Mouse (Mus musculus) heart, embryonic 14.5 days (tissue): ENCODE data around the gene Msl1. TPM values are rescaled to one million over a fixed set of nuclear protein-coding genes. Genes with fewer than 3 reads are reported as not detected.
A peak's percentile ranks its signal among the peaks of the same experiment; 100 is the strongest.

Experiments used
- ATAC-seq: fragments of 200-750 bp; cut with Nextera tagmentation; 2 replicates; pipeline ENCODE4 v1.8.0; 2017; ENCODE audit warnings: low read depth, moderate TSS enrichment; ENCODE audit not compliant: insufficient number of reproducible peaks, insufficient read depth, low FRiP score
- H3K27ac ChIP-seq, 2 experiments: fragments of 200-500 bp in 1 of 2; fragments of 300-500 bp in 1 of 2; sonication (generic) in 1 of 2; replicated peaks in 1 of 2; 2 replicates each; pipeline ENCODE4 v1.5.1; 2012 to 2014; ENCODE audit warnings: low read depth in 2 of 2, low read length in 2 of 2, control low read depth in 1 of 2, mild to moderate bottlenecking in 1 of 2, mixed read lengths in 1 of 2; ENCODE audit not compliant: control insufficient read depth in 1 of 2, insufficient read depth in 1 of 2
- H3K27me3 ChIP-seq: fragments of 300-500 bp; sonication (generic); 2 replicates; pipeline ENCODE4 v1.6.1; 2014; ENCODE audit warnings: mild to moderate bottlenecking, low read length, control low read depth; ENCODE audit not compliant: control insufficient read depth, insufficient read depth
- H3K36me3 ChIP-seq: fragments of 300-500 bp; sonication (generic); 2 replicates; pipeline ENCODE4 v1.6.1; 2014; ENCODE audit warnings: mild to moderate bottlenecking, control low read depth, low read length, mixed read lengths; ENCODE audit not compliant: control insufficient read depth, insufficient read depth
- H3K4me1 ChIP-seq, 2 experiments: fragments of 200-500 bp in 1 of 2; fragments of 300-500 bp in 1 of 2; sonication (generic) in 1 of 2; 2 replicates each; pipeline ENCODE4 v1.6.1; 2012 to 2014; ENCODE audit warnings: low read length in 2 of 2, control low read depth in 1 of 2, mixed read lengths in 1 of 2; ENCODE audit not compliant: control insufficient read depth in 2 of 2, insufficient read depth in 2 of 2
- H3K4me2 ChIP-seq: fragments of 300-500 bp; sonication (generic); 2 replicates; pipeline ENCODE4 v1.6.1; 2014; ENCODE audit warnings: mild to moderate bottlenecking, low read length
- H3K4me3 ChIP-seq, 2 experiments: fragments of 200-500 bp in 1 of 2; fragments of 300-500 bp in 1 of 2; sonication (generic) in 1 of 2; 2 replicates each; pipeline ENCODE4 v1.5.1; 2012 to 2014; ENCODE audit warnings: low read length in 2 of 2, mild to moderate bottlenecking in 2 of 2, control low read depth in 1 of 2, low read depth in 1 of 2, moderate library complexity in 1 of 2; ENCODE audit not compliant: control insufficient read depth in 1 of 2, insufficient read depth in 1 of 2
- H3K9ac ChIP-seq: fragments of 300-500 bp; sonication (generic); 2 replicates; pipeline ENCODE4 v1.6.1; 2014; ENCODE audit warnings: mild to moderate bottlenecking, low read length
- H3K9me3 ChIP-seq: fragments of 300-500 bp; sonication (generic); 2 replicates; pipeline ENCODE4 v1.6.1; 2016; ENCODE audit warnings: low read length, control low read depth; ENCODE audit not compliant: control insufficient read depth
- WGBS: fragments of 180-500 bp; shearing (Covaris S2); extraction: QIAGEN DNeasy Blood & Tissue Kit; methylation state at CpG from one replicate; pipeline ENCODE4 v1.1.7; 2014; 5-methylcytosine and 5-hydroxymethylcytosine counted together
- polyA plus RNA-seq: library from polyadenylated mRNA; unstranded; fragments of >200 nt; fragmentation: Nextera tagmentation; extraction: Ambion mirVana; gene quantifications from 2 replicates; pipeline ENCODE4 v1.2.1, GENCODE M21; 2014

The Msl1 gene
- polyA plus RNA-seq, 1 experiment from 2014 or later: 15.3 TPM

- ATAC-seq: no peak
- Histone ChIP-seq H3K9ac (peak overlapping the region; percentile 54; the same call in 1 of the 2 replicates), H3K4me3 (no peak overlapping the region), H3K9me3 (no peaks in the 10 kb centered on the region), H3K36me3 (no peaks in the 10 kb centered on the region), H3K27me3 (no peaks in the 10 kb centered on the region), H3K4me1 (peaks cover 44 to 52% of the 10 kb centered on the region in 2 experiments), H3K4me2 (peak overlapping the region; percentile 59), H3K27ac (peak overlapping the region; percentile 92 to 98)
- 88% methylated on average over 1 of the region's 1 CpGs for WGBS
Observed at GRCm38 (mm10) chr11:98787691-98788090, 7.6 kb upstream of the Msl1 start.

- no peaks in the 10 kb centered on the region for H3K27me3 ChIP-seq
- no peak overlapping the region for H3K4me3 ChIP-seq
- 86% methylated on average over 5 of the region's 5 CpGs for WGBS
- H3K36me3 ChIP-seq: no peaks in the 10 kb centered on the region
- H3K9me3 ChIP-seq: no peaks in the 10 kb centered on the region
- H3K9ac ChIP-seq: peak overlapping the region; percentile 32; the same call in 1 of the 2 replicates
- H3K4me1 ChIP-seq: peaks cover 39 to 48% of the 10 kb centered on the region in 2 experiments
- ATAC-seq: no peak
- H3K4me2 ChIP-seq: 0 out of 2 replicates have a peak overlapping the region, but pooled peaks have one; percentile 84
- H3K27ac ChIP-seq: peak overlapping the region; percentile 92 to 98
Observed at GRCm38 (mm10) chr11:98788139-98788538, 7.2 kb upstream of the Msl1 start.

- H3K27ac ChIP-seq: peak overlapping the region; percentile 92 to 98
- no peaks in the 10 kb centered on the region for H3K36me3 ChIP-seq
- peak; percentile 68 for ATAC-seq
- peak overlapping the region; percentile 84 for H3K4me2 ChIP-seq
- WGBS: 10% methylated on average over 18 of the region's 18 CpGs
- peak overlapping the region; percentile 78 for H3K9ac ChIP-seq
- H3K9me3 ChIP-seq: no peaks in the 10 kb centered on the region
- H3K4me1 ChIP-seq: peaks cover 34 to 45% of the 10 kb centered on the region in 2 experiments
- H3K27me3 ChIP-seq: no peaks in the 10 kb centered on the region
- H3K4me3 ChIP-seq: peak overlapping the region; percentile 50 to 66
Observed at GRCm38 (mm10) chr11:98788550-98789218, 6.6 kb upstream of the Msl1 start.

- 1% methylated on average over 25 of the region's 25 CpGs for WGBS
- ATAC-seq: no peak
Observed at GRCm38 (mm10) chr11:98789219-98789807, 6.0 kb upstream of the Msl1 start.

GRCm38 (mm10) chr11:98789824-98790223, 5.5 kb upstream of the Msl1 start:
- Histone ChIP-seq H3K27me3 (no peaks in the 10 kb centered on the region), H3K27ac (no peak overlapping the region), H3K4me2 (peak overlapping the region; percentile 84), H3K36me3 (no peaks in the 10 kb centered on the region), H3K9me3 (no peaks in the 10 kb centered on the region), H3K9ac (peak overlapping the region; percentile 78), H3K4me1 (peaks cover 25 to 37% of the 10 kb centered on the region in 2 experiments), H3K4me3 (peak overlapping the region; percentile 50 to 66; a peak in 3 of 4 replicates)
- WGBS: 35% methylated on average over 5 of the region's 5 CpGs
- no peak for ATAC-seq

More at GRCm38 (mm10) chr11:98789219-98789807, 6.0 kb upstream of the Msl1 start:
- peak overlapping the region; percentile 83 to 98 for H3K27ac ChIP-seq
- H3K4me2 ChIP-seq: peak overlapping the region; percentile 84
- no peaks in the 10 kb centered on the region for H3K27me3 ChIP-seq
- no peaks in the 10 kb centered on the region for H3K36me3 ChIP-seq
- H3K4me3 ChIP-seq: peak overlapping the region; percentile 50 to 66
- no peaks in the 10 kb centered on the region for H3K9me3 ChIP-seq
- peak overlapping the region; percentile 78 for H3K9ac ChIP-seq
- H3K4me1 ChIP-seq: peaks cover 28 to 42% of the 10 kb centered on the region in 2 experiments

GRCm38 (mm10) chr11:98790631-98791205, 4.6 kb upstream of the Msl1 start:
- Histone ChIP-seq H3K27me3 (no peaks in the 10 kb centered on the region), H3K27ac (no peak overlapping the region), H3K9me3 (no peaks in the 10 kb centered on the region), H3K4me1 (peaks cover 17 to 28% of the 10 kb centered on the region in 2 experiments), H3K4me3 (no peak overlapping the region), H3K4me2 (no peak overlapping the region), H3K36me3 (no peaks in the 10 kb centered on the region), H3K9ac (no peak overlapping the region)
- 85% methylated on average over 5 of the region's 5 CpGs for WGBS
- ATAC-seq: no peak

- no peaks in the 10 kb centered on the region for H3K9me3 ChIP-seq
- H3K9ac ChIP-seq: no peak overlapping the region
- no peaks in the 10 kb centered on the region for H3K36me3 ChIP-seq
- H3K4me3 ChIP-seq: no peak overlapping the region
- 59% methylated on average over 1 of the region's 1 CpGs for WGBS
- no peak overlapping the region for H3K27ac ChIP-seq
- H3K27me3 ChIP-seq: no peaks in the 10 kb centered on the region
- no peak overlapping the region for H3K4me2 ChIP-seq
- no peak for ATAC-seq
- peaks cover 11 to 21% of the 10 kb centered on the region in 2 experiments for H3K4me1 ChIP-seq
Observed at GRCm38 (mm10) chr11:98791448-98791847, 3.9 kb upstream of the Msl1 start.
